Mouse (Mus musculus) cerebellum, adult 2 months (tissue): ENCODE results near the gene Fndc3b.

Experiments
- CTCF ChIP-seq: fragments of 200-500 bp; IDR thresholded peaks from 2 replicates; pipeline ENCODE4 v1.5.1; 2011; ENCODE audit warnings: low read depth, mild to moderate bottlenecking, control low read depth, low read length, moderate library complexity, borderline replicate concordance; ENCODE audit not compliant: insufficient read depth
- POLR2A ChIP-seq: fragments of 200-500 bp; IDR thresholded peaks from 2 replicates; pipeline ENCODE4 v1.6.1; 2011; ENCODE audit warnings: low read length, control low read depth, borderline replicate concordance; ENCODE audit not compliant: insufficient read depth

DNA sequence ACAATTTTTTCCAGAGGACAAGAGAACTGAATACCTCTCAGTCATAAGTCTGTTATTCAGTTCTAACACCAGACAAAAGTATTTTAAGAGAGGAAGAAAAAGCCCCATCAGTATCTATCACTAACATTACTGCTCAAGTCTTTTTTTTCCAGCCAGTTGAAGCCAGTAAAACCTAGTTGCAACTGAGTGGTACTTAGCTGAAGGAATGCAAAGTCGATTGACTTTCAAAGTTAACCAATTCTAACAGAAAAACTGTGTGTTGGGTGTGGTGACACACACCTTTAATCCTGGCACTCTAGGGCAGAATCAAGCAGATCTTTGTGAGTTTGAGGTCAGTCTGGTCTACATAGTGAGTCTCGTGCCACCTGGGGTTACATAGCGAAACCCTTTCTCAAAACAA lies 304.7 kb downstream of the Fndc3b start:
- TF ChIP-seq CTCF, result no peak
- TF ChIP-seq POLR2A, result no peak
